Mouse (Mus musculus): ENCODE data around the gene Eef1akmt3. TPM values are rescaled to one million over a fixed set of nuclear protein-coding genes. Genes with fewer than 3 reads are reported as not detected.

Gene Eef1akmt3
- total and polyA plus RNA-seq, 2 experiments from 2014 or later, result 0.19 to 0.31 TPM

- no peaks in the 10 kb centered on the region for H3K9me3 ChIP-seq (ENCODE audit: low read length)
- H3K4me3 ChIP-seq (ENCODE audit: low read length), result no peak overlapping the region
- no peak for TF ChIP-seq CTCF (IDR thresholded peaks at IDR 0.05; ENCODE audit: low read depth)
- no peak overlapping the region for H3K27ac ChIP-seq
- no peak overlapping the region for H3K9ac ChIP-seq (replicated peaks; ENCODE audit: low read length)
- no peak for ATAC-seq
- WGBS, result 90% methylated on average over 8 of the region's 8 CpGs
- no peaks in the 10 kb centered on the region for H3K4me1 ChIP-seq (ENCODE audit: insufficient read depth, low read length)
- H3K36me3 ChIP-seq (ENCODE audit: insufficient read depth, low read length), result peaks cover 2% of the 10 kb centered on the region; the same call in 1 of the 2 replicates
- H3K4me2 ChIP-seq (ENCODE audit: low read depth, low read length), result no peak overlapping the region
- H3K27me3 ChIP-seq (ENCODE audit: insufficient read depth, low read length), result no peaks in the 10 kb centered on the region
- DNase-seq (ENCODE audit: low spot score), result no peak
These were observed 8.0 kb downstream of the Eef1akmt3 start for GRCm38 (mm10) chr10:127033301-127033741.

DNA sequence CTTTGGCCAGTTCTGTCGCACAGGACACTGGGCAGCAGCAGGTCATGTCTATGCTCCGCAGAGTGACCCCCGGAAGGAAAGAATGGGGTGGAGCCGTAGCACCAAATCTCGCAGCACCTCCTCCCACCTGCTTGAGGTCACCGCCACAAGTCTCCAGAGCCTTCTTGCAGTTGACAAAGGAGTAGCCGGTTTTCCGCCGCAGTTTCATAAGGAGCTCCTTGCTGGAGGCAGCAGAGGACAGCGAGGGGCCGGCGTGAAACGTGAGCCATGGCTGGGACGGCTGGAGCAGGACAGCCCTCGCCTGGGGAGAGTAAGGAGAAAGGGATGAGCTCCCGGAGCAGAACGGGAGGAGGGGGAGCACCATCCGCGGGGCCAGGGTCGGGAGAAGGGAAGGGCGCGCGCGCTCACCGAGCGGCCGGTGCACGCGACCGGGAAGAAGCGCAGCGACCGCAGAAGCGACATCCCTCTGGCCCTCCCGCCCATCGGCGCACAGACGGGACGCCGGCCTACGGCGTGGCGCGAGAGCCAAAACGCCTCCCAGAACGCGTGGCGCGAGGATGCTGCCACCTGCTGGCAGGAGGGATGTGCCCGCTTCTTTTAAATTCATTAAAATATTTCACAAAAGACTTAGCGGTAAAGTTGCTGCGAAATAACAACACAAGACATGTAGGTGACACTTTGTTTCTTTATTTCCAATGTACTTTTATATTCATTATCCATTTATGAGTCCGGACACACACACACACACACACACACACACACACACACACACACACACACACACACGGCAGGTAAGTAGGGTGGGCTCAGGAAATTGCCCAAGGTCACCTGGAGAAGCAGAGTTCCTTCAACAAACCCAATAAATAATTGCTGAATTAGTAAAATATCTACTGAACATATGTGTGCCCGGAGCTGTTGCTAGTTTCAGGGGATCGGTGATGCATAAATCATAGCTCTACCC is 10.7 kb downstream of the Eef1akmt3 start, which contains the start of gene Tsfm:
TSS of gene Tsfm (minus strand) at position 505 of the 961 bp plus-strand sequence.
- Histone ChIP-seq H3K27ac (peak within 1 kb of the TSS; percentile 80), H3K9ac (replicated peaks; ENCODE audit: low read length) (peak within 1 kb of the TSS; percentile 90), H3K4me1 (ENCODE audit: insufficient read depth, low read length) (no peaks in the 10 kb centered on the region), H3K9me3 (ENCODE audit: low read length) (no peaks in the 10 kb centered on the region), H3K4me2 (ENCODE audit: low read depth, low read length) (peak within 1 kb of the TSS; percentile 96), H3K4me3 (ENCODE audit: low read length) (peak within 1 kb of the TSS; percentile 89), H3K27me3 (ENCODE audit: insufficient read depth, low read length) (no peaks in the 10 kb centered on the region), H3K36me3 (ENCODE audit: insufficient read depth, low read length) (peaks cover 15% of the 10 kb centered on the region; the same call in 1 of the 2 replicates)
- ATAC-seq, result peak; percentile 91
- peak; percentile 97 for DNase-seq (ENCODE audit: low spot score)
- 5% methylated on average over 56 of the region's 56 CpGs for WGBS
- peak; percentile 93 for TF ChIP-seq CTCF (IDR thresholded peaks at IDR 0.05; ENCODE audit: low read depth)

DNA sequence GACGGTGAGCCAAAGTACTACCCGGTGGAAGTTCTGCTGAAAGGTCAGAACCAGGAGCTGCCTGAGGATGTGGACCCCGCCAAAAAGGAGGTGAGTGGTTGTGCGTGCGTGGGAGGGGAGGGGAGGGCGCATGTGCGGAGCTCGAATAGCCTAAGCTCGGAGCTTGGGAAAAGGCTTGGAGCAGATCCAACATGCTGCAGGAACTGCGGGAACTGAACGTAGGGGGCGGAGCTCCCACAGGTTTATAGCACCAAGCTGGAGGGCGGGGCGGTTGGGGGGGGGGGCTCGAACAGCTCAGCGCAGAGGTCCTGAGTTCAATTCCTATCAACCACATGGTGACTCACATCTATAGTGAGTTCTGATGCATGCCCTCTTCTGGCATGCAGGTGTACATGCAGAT is 22.9 kb downstream of the Eef1akmt3 start:
- no peak for TF ChIP-seq CTCF (IDR thresholded peaks at IDR 0.05; ENCODE audit: low read depth)
- Histone ChIP-seq H3K27ac (no peak overlapping the region), H3K4me1 (ENCODE audit: insufficient read depth, low read length) (no peaks in the 10 kb centered on the region), H3K27me3 (ENCODE audit: insufficient read depth, low read length) (no peaks in the 10 kb centered on the region), H3K9me3 (ENCODE audit: low read length) (no peaks in the 10 kb centered on the region), H3K36me3 (ENCODE audit: insufficient read depth, low read length) (peaks cover 10% of the 10 kb centered on the region; the same call in 1 of the 2 replicates), H3K9ac (replicated peaks; ENCODE audit: low read length) (no peak overlapping the region), H3K4me2 (ENCODE audit: low read depth, low read length) (no peak overlapping the region), H3K4me3 (ENCODE audit: low read length) (no peak overlapping the region)
- WGBS, result 67% methylated on average over 16 of the region's 16 CpGs
- ATAC-seq (no peak), DNase-seq (ENCODE audit: low spot score) (no peak)

- Histone ChIP-seq H3K9me3 (ENCODE audit: low read length) (no peaks in the 10 kb centered on the region), H3K4me3 (ENCODE audit: low read length) (no peak overlapping the region), H3K36me3 (ENCODE audit: insufficient read depth, low read length) (no peaks in the 10 kb centered on the region), H3K4me2 (ENCODE audit: low read depth, low read length) (no peak overlapping the region), H3K4me1 (ENCODE audit: insufficient read depth, low read length) (no peaks in the 10 kb centered on the region), H3K27ac (no peak overlapping the region), H3K27me3 (ENCODE audit: insufficient read depth, low read length) (no peaks in the 10 kb centered on the region), H3K9ac (replicated peaks; ENCODE audit: low read length) (no peak overlapping the region)
- TF ChIP-seq CTCF (IDR thresholded peaks at IDR 0.05; ENCODE audit: low read depth), result no peak
- ATAC-seq (no peak), DNase-seq (ENCODE audit: low spot score) (no peak)
- 15% methylated on average over 2 of the region's 2 CpGs for WGBS
These were observed 24.2 kb downstream of the Eef1akmt3 start for GRCm38 (mm10) chr10:127017071-127017470.

GRCm38 (mm10) chr10:127016488-127016887 is 24.8 kb downstream of the Eef1akmt3 start:
- peak; percentile 33; the same call in 1 of the 2 replicates for TF ChIP-seq CTCF (IDR thresholded peaks at IDR 0.05; ENCODE audit: low read depth)
- Histone ChIP-seq H3K4me3 (ENCODE audit: low read length) (no peak overlapping the region), H3K9ac (replicated peaks; ENCODE audit: low read length) (no peak overlapping the region), H3K4me1 (ENCODE audit: insufficient read depth, low read length) (no peaks in the 10 kb centered on the region), H3K27me3 (ENCODE audit: insufficient read depth, low read length) (no peaks in the 10 kb centered on the region), H3K4me2 (ENCODE audit: low read depth, low read length) (no peak overlapping the region), H3K27ac (no peak overlapping the region), H3K9me3 (ENCODE audit: low read length) (no peaks in the 10 kb centered on the region), H3K36me3 (ENCODE audit: insufficient read depth, low read length) (no peaks in the 10 kb centered on the region)
- 60% methylated on average over 5 of the region's 5 CpGs for WGBS
- no peak for ATAC-seq
- no peak for DNase-seq (ENCODE audit: low spot score)

GRCm38 (mm10) chr10:127003806-127004205 is 37.5 kb downstream of the Eef1akmt3 start:
- Histone ChIP-seq H3K4me2 (ENCODE audit: low read depth, low read length) (no peak overlapping the region), H3K4me3 (ENCODE audit: low read length) (no peak overlapping the region), H3K9me3 (ENCODE audit: low read length) (no peaks in the 10 kb centered on the region), H3K27ac (no peak overlapping the region), H3K4me1 (ENCODE audit: insufficient read depth, low read length) (no peaks in the 10 kb centered on the region), H3K36me3 (ENCODE audit: insufficient read depth, low read length) (no peaks in the 10 kb centered on the region; the same call in 1 of the 2 replicates), H3K9ac (replicated peaks; ENCODE audit: low read length) (no peak overlapping the region), H3K27me3 (ENCODE audit: insufficient read depth, low read length) (no peaks in the 10 kb centered on the region)
- no peak for TF ChIP-seq CTCF (IDR thresholded peaks at IDR 0.05; ENCODE audit: low read depth)
- DNase-seq (ENCODE audit: low spot score), result no peak
- ATAC-seq, result no peak
- 63% methylated on average over 7 of the region's 7 CpGs for WGBS
